Mouse (Mus musculus) embryonic stem cell, embryonic (primary cell): ENCODE measurements around the gene Capsl.

Source experiments
- CTCF ChIA-PET, 4 experiments: fragments of 300-600 bp in 2 of 4; fragments of 350-600 bp in 2 of 4; sonication (Branson Sonifier 250); formaldehyde crosslinking; loops; one replicate each; lab custom pipeline; 2022; ENCODE audit warnings: inconsistent platforms in 2 of 4; lab: Charles Lee
- POLR2A ChIA-PET, 4 experiments: fragments of 300-600 bp in 2 of 4; fragments of 350-600 bp in 2 of 4; sonication (Branson Sonifier 250); formaldehyde crosslinking; loops; one replicate each; lab custom pipeline; 2022; ENCODE audit warnings: antibody characterized with exemption in 4 of 4, inconsistent platforms in 1 of 4; lab: Charles Lee

Capsl gene

DNA sequence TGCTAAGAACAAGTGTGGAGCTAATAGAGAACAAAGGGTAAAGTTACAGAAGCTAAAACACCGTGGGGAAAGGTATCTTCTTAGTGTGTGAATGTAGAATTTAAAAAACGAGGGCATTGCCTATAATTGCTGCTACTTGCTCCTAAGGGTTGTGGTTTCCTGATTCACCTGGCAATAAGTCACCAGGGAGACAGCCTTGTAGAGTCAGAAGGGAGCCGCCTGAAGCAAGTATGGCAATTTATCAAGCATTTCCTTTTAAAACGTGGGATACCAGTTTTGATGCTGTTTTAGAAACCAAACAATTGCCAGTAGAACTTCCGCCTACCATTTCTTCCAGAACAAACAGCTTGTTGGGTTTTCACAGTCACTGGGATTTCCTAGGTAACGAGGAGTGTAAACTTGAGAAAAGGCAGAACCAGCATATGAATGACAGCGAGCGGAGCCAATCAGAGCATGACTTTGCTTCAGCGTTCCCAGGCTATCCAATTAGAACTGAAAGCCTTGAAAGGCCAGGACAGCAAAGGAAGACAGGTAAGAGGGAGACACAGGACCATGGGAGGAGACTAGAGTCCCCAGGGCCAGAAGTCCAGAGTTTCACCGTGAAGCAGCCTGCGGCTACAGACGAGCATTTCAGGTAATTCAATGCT, at the start of gene Capsl:
Gene Capsl, plus strand, starts transcription at position 495 of the 647 bp plus-strand sequence.
- POLR2A ChIA-PET: interaction anchor here in 1 of 4 experiments (0.7 kb wide), 1 partner anchor 319 kb away, joined by 3 read pairs; no protein-coding TSS in a partner anchor

DNA sequence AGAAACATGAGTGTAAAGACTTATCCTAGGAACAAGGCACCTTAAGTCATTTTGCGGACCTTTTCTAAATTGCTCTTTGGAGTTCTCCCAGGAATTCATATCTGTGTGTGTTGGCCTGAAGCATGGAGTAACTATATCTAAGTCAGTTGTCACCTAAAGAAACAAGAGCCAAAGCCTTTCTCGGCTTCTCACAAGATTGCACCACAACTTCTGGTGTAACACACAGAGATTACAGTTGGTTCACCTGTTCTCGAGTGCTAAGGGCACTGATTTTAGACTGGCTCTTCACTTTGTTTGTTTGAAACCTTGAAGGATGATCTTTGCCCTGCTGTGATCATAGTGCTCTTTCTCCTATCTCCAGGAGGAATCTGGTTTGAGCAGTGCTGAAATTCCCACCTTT, 26.4 kb upstream of the Capsl start:
- ChIA-PET POLR2A (no interaction called here), CTCF (no interaction called here)

More for the DNA sequence above, at the start of gene Capsl:
- CTCF ChIA-PET: no interaction called here

DNA sequence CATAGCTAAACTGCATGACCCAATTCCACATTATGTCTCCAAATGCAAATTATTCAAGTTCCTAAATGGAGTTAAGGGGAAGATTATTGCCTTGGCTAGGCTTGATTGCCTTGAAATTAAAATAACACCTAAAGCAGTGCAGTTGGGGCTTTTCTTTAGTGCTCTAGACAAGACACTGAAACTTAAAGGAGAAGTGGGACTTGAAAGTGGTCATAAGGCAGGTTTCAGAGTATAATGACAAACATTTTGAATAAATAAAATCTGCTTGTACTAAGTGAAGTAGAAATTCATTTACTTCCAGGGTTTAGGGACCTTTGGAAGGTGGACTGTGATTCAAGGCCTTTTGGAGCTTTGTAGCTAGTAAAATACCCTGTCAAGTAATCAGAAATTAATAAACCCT, 14.7 kb upstream of the Capsl start:
- CTCF ChIA-PET: no interaction called here
- POLR2A ChIA-PET: no interaction called here

DNA sequence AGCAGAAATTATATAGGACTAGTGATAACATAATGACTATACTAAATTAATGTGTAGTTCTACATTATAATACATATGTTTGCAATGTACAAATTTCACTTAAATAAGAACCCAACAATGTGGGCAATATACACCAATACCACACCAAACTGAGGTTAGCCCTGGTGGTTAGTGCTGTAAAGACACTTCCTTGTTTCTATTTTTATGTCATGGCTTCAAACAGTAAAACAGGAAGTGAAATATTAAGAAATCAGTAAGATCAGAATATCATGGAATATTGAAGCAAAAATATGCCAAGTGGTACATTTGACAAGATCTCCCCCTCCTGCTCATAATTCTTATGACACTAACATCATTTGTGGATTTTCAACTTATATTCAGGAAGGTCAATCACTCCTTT, 8.0 kb upstream of the Capsl start:
- POLR2A ChIA-PET: no interaction called here
- CTCF ChIA-PET: no interaction called here

DNA sequence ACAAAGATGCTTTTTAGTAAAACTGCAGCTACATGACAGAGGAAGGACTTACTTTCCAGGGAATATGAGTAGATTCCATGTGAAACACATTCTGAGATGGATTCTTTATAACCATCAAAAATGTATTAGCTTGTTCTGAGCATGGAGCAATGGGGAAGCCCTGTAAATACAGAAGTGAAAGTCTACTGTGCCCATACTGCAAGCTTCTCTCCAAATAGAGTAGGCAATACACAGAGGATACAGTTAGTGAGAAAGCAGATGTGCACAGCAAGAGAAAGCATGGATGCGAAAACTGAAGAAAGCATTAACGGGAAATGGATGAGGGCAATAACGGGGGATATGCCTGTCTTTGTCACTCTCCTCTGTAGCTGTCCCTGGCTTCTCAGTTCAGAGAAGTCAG, 6.0 kb upstream of the Capsl start:
- POLR2A ChIA-PET: no interaction called here
- CTCF ChIA-PET: interaction anchor here in 1 of 4 experiments (0.6 kb wide), 1 partner anchor 15 kb away, joined by 3 read pairs; no protein-coding TSS in a partner anchor

DNA sequence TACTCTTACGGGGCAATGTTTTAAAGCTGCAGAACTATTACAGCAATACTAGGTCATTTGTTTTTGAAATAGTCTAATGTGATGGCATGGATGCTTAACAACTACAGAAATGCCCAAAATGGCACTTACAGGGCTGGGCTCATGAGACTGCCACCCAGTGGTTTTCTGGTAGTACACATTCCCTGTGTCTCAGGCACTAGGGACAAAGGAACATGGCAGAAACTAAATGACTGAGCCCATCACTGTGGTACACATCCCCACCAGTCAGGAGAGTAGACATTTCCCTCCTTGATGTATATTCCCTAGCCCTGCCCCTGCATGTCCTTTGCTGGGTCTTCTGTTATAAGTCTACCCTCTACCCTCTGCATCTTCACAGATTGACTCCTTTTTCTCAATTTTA, 16.2 kb downstream of the Capsl start:
- ChIA-PET POLR2A (interaction anchor here in 2 of 4 experiments (1.1 to 1.2 kb wide), 2 partner anchors 8 to 1018 kb away, joined by 3 read pairs; partner anchors contain the start of gene Dnajc21 (in 1 of the 2)), CTCF (interaction anchor here in 2 of 4 experiments (0.6 to 0.8 kb wide), 2 partner anchors 18 to 328 kb away, joined by 3 read pairs; no protein-coding TSS in a partner anchor)

DNA sequence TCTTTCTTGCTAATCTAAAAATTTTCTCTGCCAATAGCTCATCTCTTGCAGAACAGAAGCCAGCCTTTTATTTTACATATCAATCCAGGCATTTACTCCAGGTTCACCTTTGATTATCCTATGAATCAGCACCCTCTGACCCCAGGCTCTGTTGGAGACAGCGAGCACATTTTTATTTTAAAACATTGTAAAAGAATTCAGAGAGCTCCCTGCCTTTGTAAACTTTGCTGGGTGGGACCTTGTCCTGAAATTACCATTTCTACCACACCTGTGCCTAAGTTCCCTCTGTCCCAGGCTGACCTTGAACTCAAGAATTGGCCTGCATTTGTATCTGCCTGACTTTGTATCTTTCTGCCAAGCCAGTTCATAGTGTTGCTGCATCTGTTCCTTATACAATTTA, 17.0 kb downstream of the Capsl start:
- ChIA-PET POLR2A (interaction anchor here in 2 of 4 experiments (0.6 to 1.2 kb wide), 7 partner anchors 9 to 1388 kb away, joined by 3 to 7 read pairs (median 3); partner anchors contain the start of gene Dnajc21 (in 1 of the 2)), CTCF (interaction anchor here in 3 of 4 experiments (0.5 to 0.8 kb wide), 3 partner anchors 19 to 329 kb away, joined by 3 read pairs; no protein-coding TSS in a partner anchor)

DNA sequence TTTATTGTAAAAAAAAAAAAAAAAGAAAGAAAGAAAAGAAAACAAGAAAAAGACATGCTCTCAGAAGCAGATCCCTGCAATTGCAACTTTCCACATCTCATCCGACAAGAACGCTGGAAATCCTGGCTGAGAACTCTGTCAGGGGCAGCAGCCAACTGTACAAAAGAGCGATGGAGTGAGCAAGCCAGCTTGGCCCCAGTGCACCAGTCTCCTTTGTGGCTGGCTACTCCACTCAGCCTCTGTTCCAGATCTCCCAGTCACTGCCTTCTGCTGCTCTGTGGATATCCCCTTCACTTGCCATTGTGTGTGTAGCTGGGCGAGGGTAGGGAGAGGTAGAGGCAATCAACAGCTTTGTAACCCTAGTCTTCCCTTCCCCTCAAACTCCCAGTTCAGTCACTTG, 18.4 kb downstream of the Capsl start:
- POLR2A ChIA-PET: no interaction called here
- CTCF ChIA-PET: interaction anchor here in 1 of 4 experiments (0.6 kb wide), 1 partner anchor 969 kb away, joined by 3 read pairs; no protein-coding TSS in a partner anchor

DNA sequence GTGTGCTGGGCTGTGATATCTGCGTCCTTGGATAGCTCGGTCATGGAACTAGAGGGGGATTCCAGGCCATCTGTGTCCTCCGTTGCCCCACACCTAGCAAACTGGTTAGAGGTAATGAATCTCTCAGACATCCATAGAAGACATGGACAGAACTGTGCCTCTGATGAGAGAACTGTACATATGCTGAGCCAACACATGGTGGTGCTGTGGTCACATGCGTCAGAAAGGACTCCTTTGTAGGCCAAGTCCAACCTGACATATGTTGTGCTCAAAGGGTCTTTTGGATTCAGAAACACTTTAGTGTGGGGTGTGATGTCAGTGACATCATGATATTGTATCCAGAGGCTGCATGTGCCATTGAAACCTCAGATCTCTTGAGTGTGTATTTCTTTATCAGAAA, 19.4 kb downstream of the Capsl start:
- POLR2A ChIA-PET: no interaction called here
- CTCF ChIA-PET: no interaction called here

DNA sequence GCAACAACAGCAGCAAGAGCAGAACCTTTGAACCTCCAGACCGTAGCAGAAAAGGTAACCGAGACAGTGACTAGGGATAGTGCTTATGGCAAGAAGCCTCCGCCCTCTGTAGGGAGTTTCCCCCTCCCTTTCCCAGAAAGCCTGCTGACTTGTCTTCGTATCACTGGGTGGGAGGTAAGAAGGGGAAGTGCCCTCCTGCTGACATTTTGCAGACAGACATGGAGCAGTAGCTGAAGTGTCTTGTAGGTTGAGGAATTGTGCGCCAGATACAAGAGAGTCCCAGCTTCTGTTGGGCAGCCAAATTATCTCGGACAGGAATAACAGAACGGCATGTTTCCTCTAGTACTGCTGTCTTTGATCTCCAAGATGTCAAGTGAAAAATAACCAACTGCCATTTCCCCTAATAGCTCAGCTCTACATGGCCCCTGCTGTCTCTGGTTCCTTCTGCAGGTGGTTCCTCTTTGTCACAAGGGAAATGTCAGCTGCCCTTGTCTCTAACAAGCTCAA, 27.7 kb downstream of the Capsl start:
- ChIA-PET CTCF (no interaction called here), POLR2A (interaction anchor here in 1 of 4 experiments (1.0 kb wide), 1 partner anchor 11 kb away, joined by 3 read pairs; no protein-coding TSS in a partner anchor)

DNA sequence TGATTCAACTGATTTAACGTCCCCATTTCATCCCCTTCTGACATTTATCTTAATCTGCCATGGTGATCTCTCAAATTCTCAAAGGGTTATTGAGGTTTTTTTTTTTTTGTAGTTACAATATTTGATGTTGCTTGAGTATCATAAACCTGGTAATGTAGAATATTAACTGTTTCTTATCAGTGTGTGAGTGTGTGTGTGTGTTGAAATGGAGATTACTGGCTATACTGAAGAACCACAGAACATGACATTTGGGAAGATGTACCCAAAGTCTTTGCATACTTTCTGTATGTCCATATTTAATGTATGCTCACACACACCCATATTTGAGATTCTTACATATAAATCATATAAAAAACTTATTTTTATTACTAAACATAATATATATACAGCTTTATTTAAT, 28.2 kb downstream of the Capsl start:
- POLR2A ChIA-PET: interaction anchor here in 1 of 4 experiments (1.0 kb wide), 1 partner anchor 11 kb away, joined by 3 read pairs; no protein-coding TSS in a partner anchor
- CTCF ChIA-PET: no interaction called here

DNA sequence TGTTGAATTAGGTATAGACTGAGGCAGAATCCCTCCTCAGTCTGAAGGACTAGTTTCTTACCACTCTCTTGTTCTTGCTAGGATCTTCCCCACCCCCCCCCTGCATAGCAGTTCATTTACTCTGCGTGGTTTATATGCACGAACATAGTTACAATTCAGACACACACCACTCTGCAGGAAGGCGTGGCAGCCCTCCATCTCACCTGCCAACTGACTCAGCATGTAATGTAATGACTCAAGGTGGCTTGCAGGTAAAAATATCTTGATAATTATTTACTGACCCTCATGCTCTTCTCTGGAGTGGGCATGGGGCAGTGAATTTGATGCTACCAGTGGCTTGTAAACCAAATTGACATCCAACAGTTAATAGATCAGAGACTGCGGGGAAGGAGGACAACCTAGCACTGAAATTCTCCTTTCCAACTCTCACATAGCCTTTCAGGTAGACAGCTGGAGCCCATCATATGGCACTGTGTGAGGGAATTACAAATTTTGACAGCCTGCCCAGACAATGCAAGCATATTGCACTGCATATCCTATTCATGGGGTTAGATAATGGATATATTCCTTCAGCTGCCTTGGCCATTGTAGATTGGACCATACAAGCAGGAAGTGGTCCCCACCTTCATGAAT, 35.3 kb downstream of the Capsl start:
- ChIA-PET POLR2A (no interaction called here), CTCF (no interaction called here)

DNA sequence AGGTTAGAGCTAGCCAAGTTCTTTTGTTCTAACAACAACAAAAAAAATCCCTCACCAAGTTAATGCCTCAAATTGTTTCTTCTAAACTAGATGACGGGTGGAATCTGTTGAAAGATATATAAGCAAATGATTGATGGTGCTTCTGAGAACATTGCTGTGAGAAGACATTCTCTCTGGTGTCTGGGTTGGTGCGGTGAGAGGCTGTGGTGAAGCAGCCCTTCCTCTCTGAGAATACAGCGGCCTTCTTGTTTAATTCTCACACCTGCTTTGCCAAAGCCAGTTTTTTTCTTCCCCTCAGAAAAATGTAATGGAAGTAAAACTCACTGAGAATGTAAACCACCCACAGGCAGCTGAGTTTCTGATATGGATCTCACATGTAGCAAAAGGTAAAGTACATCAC, 36.3 kb downstream of the Capsl start:
- CTCF ChIA-PET: interaction anchor here in 1 of 4 experiments (0.5 kb wide), 1 partner anchor 1426 kb away, joined by 4 read pairs; no protein-coding TSS in a partner anchor
- POLR2A ChIA-PET: interaction anchor here in 1 of 4 experiments (0.6 kb wide), 1 partner anchor 1273 kb away, joined by 3 read pairs; no protein-coding TSS in a partner anchor

DNA sequence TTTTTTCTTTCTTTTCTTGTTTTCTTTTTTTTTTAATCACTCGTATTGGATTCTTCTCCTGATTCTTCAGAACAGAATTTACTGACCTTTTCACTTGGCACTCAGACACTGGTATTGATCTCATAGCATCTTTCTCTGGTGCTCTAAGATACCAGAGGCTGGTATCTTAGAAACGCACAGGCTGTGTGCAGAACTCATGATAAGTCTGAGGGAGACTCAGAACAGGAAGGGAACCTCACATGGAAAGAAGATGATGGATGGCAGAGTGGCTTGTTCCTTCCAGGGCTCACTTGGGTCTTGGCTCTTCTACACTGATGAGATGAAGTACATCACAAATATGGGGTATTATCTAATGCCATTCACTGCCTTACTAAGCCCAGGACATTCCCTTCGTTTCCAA, 36.8 kb downstream of the Capsl start:
- CTCF ChIA-PET: interaction anchor here in 1 of 4 experiments (0.5 to 0.6 kb wide), 2 partner anchors 1007 to 1425 kb away, joined by 3 to 4 read pairs; no protein-coding TSS in a partner anchor
- POLR2A ChIA-PET: no interaction called here

DNA sequence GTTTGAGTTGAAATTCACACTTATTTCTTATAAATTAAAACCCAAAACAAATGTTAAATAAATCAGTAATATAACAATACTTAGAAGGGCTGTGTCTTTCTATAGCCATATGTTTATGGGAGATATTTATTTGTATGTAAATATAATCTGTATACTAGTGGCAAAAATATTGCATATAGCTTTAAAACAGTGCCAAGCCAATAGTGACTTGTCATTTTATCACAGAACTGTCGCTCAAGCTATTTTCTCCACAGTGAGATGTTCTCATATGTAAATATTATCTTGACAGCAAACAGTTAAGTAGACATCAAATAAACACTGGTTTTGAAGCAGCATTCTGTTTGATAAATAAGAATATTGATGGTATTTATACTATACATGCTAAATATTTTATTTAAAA, 37.4 kb downstream of the Capsl start:
- ChIA-PET POLR2A (no interaction called here), CTCF (interaction anchor here in 1 of 4 experiments (0.6 kb wide), 1 partner anchor 1006 kb away, joined by 3 read pairs; no protein-coding TSS in a partner anchor)

DNA sequence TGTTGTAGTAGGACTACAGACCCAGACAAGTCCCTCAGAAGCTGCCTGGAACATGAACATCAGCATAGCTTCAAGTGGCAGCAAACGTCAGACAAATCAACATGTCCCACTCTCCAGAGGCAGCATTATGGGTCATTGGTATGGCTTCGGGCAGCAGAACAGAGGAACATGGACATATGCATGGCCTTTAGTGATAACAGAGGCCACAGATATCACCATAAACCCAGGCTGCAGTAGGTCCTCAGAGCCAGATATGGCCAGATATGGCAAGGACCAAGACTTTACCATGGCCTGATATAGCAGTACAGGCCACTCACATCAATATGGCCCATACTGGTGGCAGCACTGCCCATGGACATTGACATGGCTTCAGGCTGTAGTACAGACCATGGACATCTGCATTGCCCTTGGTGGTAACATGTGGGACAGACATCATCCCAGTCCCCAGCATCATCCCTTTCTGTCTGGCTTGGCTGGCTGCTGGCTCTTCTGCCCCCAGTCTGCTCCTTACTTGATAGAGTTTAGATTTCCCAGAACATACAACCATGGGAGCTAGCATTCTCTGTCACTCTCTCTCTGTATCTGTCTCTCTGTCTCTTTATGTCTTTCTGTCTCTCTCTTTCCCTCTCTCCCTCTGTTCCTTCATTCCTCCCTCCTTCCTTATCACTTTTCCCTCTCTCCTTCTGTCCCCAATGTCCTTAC, 53.7 kb downstream of the Capsl start:
- POLR2A ChIA-PET: no interaction called here
- CTCF ChIA-PET: no interaction called here

DNA sequence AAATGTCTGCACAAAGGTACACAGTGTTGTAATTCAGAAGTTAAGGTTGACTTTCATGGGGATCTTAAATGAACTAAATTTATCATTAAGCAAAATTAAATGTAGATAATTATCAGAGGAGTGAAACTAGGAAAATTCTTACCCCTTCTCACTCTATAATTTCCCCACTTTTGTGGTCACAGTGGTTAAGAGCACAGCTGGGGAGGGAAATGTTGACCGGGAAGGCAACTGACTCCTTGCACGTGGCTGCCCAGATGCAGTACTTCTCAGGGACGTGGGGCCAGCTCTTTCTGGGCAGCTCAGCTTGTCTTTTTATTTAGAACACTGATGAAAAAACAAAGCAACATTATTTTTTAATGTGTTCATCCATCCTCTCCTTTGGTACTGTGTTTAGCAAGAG, 56.2 kb downstream of the Capsl start:
- CTCF ChIA-PET: no interaction called here
- POLR2A ChIA-PET: no interaction called here
